Mouse (Mus musculus): Measurements from ENCODE around the gene Gm527.

Gene Gm527

GRCm38 (mm10) chr12:64917578-64918471 is at the start of gene Gm527:
Gm527 (plus strand) TSS chr12:64917906.
- in situ Hi-C loops (cut with MboI; ENCODE audit: low pct_unique_long_range_greater_than_20kb in 1 of 2, low sequenced_read_pairs in 2 of 2, unreplicated experiment in 1 of 2), result no loop called here

- in situ Hi-C loops (cut with MboI; ENCODE audit: low pct_unique_long_range_greater_than_20kb in 1 of 2, low sequenced_read_pairs in 2 of 2, unreplicated experiment in 1 of 2), result no loop called here
Measured at GRCm38 (mm10) chr12:64871103-64871502, 46.6 kb upstream of the Gm527 start.

- in situ Hi-C loops (cut with MboI; ENCODE audit: low pct_unique_long_range_greater_than_20kb in 1 of 2, low sequenced_read_pairs in 2 of 2, unreplicated experiment in 1 of 2), result no loop called here
Measured at GRCm38 (mm10) chr12:64897060-64897730, 20.5 kb upstream of the Gm527 start.

GRCm38 (mm10) chr12:64902506-64902905 is 15.2 kb upstream of the Gm527 start:
- in situ Hi-C loops (cut with MboI; ENCODE audit: low pct_unique_long_range_greater_than_20kb in 1 of 2, low sequenced_read_pairs in 2 of 2, unreplicated experiment in 1 of 2), result no loop called here

GRCm38 (mm10) chr12:64903186-64903585 is 14.5 kb upstream of the Gm527 start:
- in situ Hi-C loops (cut with MboI; ENCODE audit: low pct_unique_long_range_greater_than_20kb in 1 of 2, low sequenced_read_pairs in 2 of 2, unreplicated experiment in 1 of 2), result no loop called here

- in situ Hi-C loops (cut with MboI; ENCODE audit: low pct_unique_long_range_greater_than_20kb in 1 of 2, low sequenced_read_pairs in 2 of 2, unreplicated experiment in 1 of 2), result no loop called here
Measured at GRCm38 (mm10) chr12:64912996-64913395, 4.7 kb upstream of the Gm527 start.

- in situ Hi-C loops (cut with MboI; ENCODE audit: low pct_unique_long_range_greater_than_20kb in 1 of 2, low sequenced_read_pairs in 2 of 2, unreplicated experiment in 1 of 2), result no loop called here
Measured at GRCm38 (mm10) chr12:64916735-64917134, 971 bp upstream of the Gm527 start.

GRCm38 (mm10) chr12:64937493-64937892 is 19.8 kb downstream of the Gm527 start:
- in situ Hi-C loops (cut with MboI; ENCODE audit: low pct_unique_long_range_greater_than_20kb in 1 of 2, low sequenced_read_pairs in 2 of 2, unreplicated experiment in 1 of 2), result no loop called here

- in situ Hi-C loops (cut with MboI; ENCODE audit: low pct_unique_long_range_greater_than_20kb in 1 of 2, low sequenced_read_pairs in 2 of 2, unreplicated experiment in 1 of 2), result no loop called here
Measured at GRCm38 (mm10) chr12:64964560-64964959, 46.9 kb downstream of the Gm527 start.

GRCm38 (mm10) chr12:64965124-64966026 is 47.7 kb downstream of the Gm527 start, which contains the start of the genes Klhl28 and Togaram1:
Klhl28 (minus strand) TSS chr12:64965534.
Togaram1 (plus strand) TSS chr12:64965804.
- in situ Hi-C loops (cut with MboI; ENCODE audit: low pct_unique_long_range_greater_than_20kb in 1 of 2, low sequenced_read_pairs in 2 of 2, unreplicated experiment in 1 of 2), result no loop called here

- in situ Hi-C loops (cut with MboI; ENCODE audit: low pct_unique_long_range_greater_than_20kb in 1 of 2, low sequenced_read_pairs in 2 of 2, unreplicated experiment in 1 of 2), result no loop called here
Measured at GRCm38 (mm10) chr12:64966101-64966631, 48.5 kb downstream of the Gm527 start.

- in situ Hi-C loops (cut with MboI; ENCODE audit: low pct_unique_long_range_greater_than_20kb in 1 of 2, low sequenced_read_pairs in 2 of 2, unreplicated experiment in 1 of 2), result no loop called here
Measured at GRCm38 (mm10) chr12:64966652-64967435, 49.1 kb downstream of the Gm527 start.

- in situ Hi-C loops (cut with MboI; ENCODE audit: low pct_unique_long_range_greater_than_20kb in 1 of 2, low sequenced_read_pairs in 2 of 2, unreplicated experiment in 1 of 2), result no loop called here
Measured at GRCm38 (mm10) chr12:64967470-64967869, 49.8 kb downstream of the Gm527 start.

GRCm38 (mm10) chr12:64968067-64968466 is 50.4 kb downstream of the Gm527 start:
- in situ Hi-C loops (cut with MboI; ENCODE audit: low pct_unique_long_range_greater_than_20kb in 1 of 2, low sequenced_read_pairs in 2 of 2, unreplicated experiment in 1 of 2), result no loop called here

- in situ Hi-C loops (cut with MboI; ENCODE audit: low pct_unique_long_range_greater_than_20kb in 1 of 2, low sequenced_read_pairs in 2 of 2, unreplicated experiment in 1 of 2), result no loop called here
Measured at GRCm38 (mm10) chr12:64971399-64971798, 53.7 kb downstream of the Gm527 start.

- in situ Hi-C loops (cut with MboI; ENCODE audit: low pct_unique_long_range_greater_than_20kb in 1 of 2, low sequenced_read_pairs in 2 of 2, unreplicated experiment in 1 of 2), result no loop called here
Measured at GRCm38 (mm10) chr12:64972063-64972462, 54.4 kb downstream of the Gm527 start.
